Mouse (Mus musculus) stomach, postnatal 0 days (tissue): Measurements from ENCODE around the gene Rbm24. TPM values are rescaled to one million over a fixed set of nuclear protein-coding genes. Genes with fewer than 3 reads are reported as not detected.

ENCODE experiments used
- ATAC-seq: fragments of 200-750 bp; cut with Nextera tagmentation; 2 replicates; pipeline ENCODE4 v1.8.0; 2017; ENCODE audit not compliant: low FRiP score, low TSS enrichment
- DNase-seq: peaks from one replicate; pipeline ENCODE4 v3.0.0-alpha.2; 2016; ENCODE audit warnings: low spot score
- H3K27ac ChIP-seq: fragments of 300-500 bp; sonication (generic); replicated peaks from 2 replicates; pipeline ENCODE4 v1.5.1; 2014; ENCODE audit warnings: mild to moderate bottlenecking, control low read depth
- H3K27me3 ChIP-seq: fragments of 300-500 bp; sonication (generic); 2 replicates; pipeline ENCODE4 v1.6.1; 2014; ENCODE audit warnings: low read length; ENCODE audit not compliant: control insufficient read depth, insufficient read depth
- H3K36me3 ChIP-seq: fragments of 300-500 bp; sonication (generic); 2 replicates; pipeline ENCODE4 v1.6.1; 2014; ENCODE audit warnings: low read length, mixed read lengths; ENCODE audit not compliant: control insufficient read depth, insufficient read depth
- H3K4me1 ChIP-seq: fragments of 300-500 bp; sonication (generic); replicated peaks from 2 replicates; pipeline ENCODE4 v1.6.1; 2014; ENCODE audit warnings: antibody characterized with exemption; ENCODE audit not compliant: control insufficient read depth, insufficient read depth
- H3K4me2 ChIP-seq: fragments of 300-500 bp; sonication (generic); replicated peaks from 2 replicates; pipeline ENCODE4 v1.6.1; 2014; ENCODE audit warnings: low read depth, mild to moderate bottlenecking, control low read depth, moderate library complexity
- H3K4me3 ChIP-seq: fragments of 300-500 bp; sonication (generic); 2 replicates; pipeline ENCODE4 v1.5.1; 2014; ENCODE audit warnings: low read depth, low read length, control low read depth
- H3K9ac ChIP-seq: fragments of 300-500 bp; sonication (generic); 2 replicates; pipeline ENCODE4 v1.6.1; 2014; ENCODE audit warnings: mild to moderate bottlenecking, low read length, control low read depth, mixed read lengths
- H3K9me3 ChIP-seq: fragments of 300-500 bp; sonication (generic); 2 replicates; pipeline ENCODE4 v1.6.1; 2016; ENCODE audit warnings: low read length; ENCODE audit not compliant: control insufficient read depth
- CTCF ChIP-seq: IDR thresholded peaks from 2 replicates; pipeline ENCODE4 v1.5.1; 2016; ENCODE audit warnings: antibody characterized with exemption, low read depth, mild to moderate bottlenecking, moderate library complexity
- EP300 ChIP-seq: optimal IDR thresholded peaks from 2 replicates; pipeline ENCODE3; 2016; ENCODE audit warnings: antibody characterized with exemption
- WGBS: fragments of 180-500 bp; shearing (Covaris S2); extraction: QIAGEN DNeasy Blood & Tissue Kit; methylation state at CpG from one replicate; pipeline ENCODE4 v1.1.7; 2014; 5-methylcytosine and 5-hydroxymethylcytosine counted together
- polyA plus RNA-seq: library from polyadenylated mRNA; unstranded; fragments of >200 nt; fragmentation: Nextera tagmentation; extraction: Ambion mirVana; gene quantifications from 2 replicates; pipeline ENCODE4 v1.2.1, GENCODE M21; 2015

The Rbm24 gene
- polyA plus RNA-seq, result 1.2 and 1.4 TPM in 2 replicates

- WGBS, result 1% methylated on average over 27 of the region's 41 CpGs
- no peaks in the 10 kb centered on the region for H3K9me3 ChIP-seq
- H3K4me1 ChIP-seq, result no peaks in the 10 kb centered on the region
- ATAC-seq (peak; percentile 73), DNase-seq (peak; percentile 60)
- H3K9ac ChIP-seq, result peak within 1 kb of the TSS; percentile 63
- TF ChIP-seq EP300 (no peak), CTCF (peak; percentile 29; the same call in 1 of the 2 replicates)
- peak within 1 kb of the TSS; percentile 61 for H3K27ac ChIP-seq
- peak within 1 kb of the TSS; percentile 83 for H3K4me2 ChIP-seq
- H3K4me3 ChIP-seq, result peak within 1 kb of the TSS; percentile 56
- H3K36me3 ChIP-seq, result no peaks in the 10 kb centered on the region
- H3K27me3 ChIP-seq, result no peaks in the 10 kb centered on the region
Measured at GRCm38 (mm10) chr13:46418141-46418601, at the start of gene Rbm24. Gene Rbm24, plus strand, starts transcription at chr13:46418434.

DNA sequence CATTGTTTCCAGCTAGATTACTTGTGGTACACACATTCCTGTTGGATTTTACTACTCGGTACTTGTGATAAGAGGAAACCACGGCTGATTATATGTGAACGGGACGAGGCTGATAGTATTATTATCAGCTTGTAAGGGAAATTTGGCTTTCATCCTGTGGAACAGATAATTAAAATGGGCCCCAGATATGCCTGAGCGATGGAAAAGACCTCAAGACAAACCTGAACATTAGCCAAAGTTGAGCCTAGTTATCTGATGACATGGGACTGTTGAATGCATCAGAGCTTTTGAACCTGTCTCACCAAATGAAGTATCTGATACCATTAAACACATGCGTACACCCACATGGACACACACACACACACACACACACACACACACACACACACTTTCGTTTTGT is 45.4 kb upstream of the Rbm24 start:
- H3K9ac ChIP-seq, result no peak overlapping the region
- TF ChIP-seq EP300, result no peak
- TF ChIP-seq CTCF, result no peak
- no peak overlapping the region for H3K27ac ChIP-seq
- H3K36me3 ChIP-seq, result no peaks in the 10 kb centered on the region
- WGBS, result 64% methylated on average over 7 of the region's 7 CpGs
- no peaks in the 10 kb centered on the region for H3K4me1 ChIP-seq
- no peak for ATAC-seq
- no peak for DNase-seq
- no peaks in the 10 kb centered on the region for H3K9me3 ChIP-seq
- no peak overlapping the region for H3K4me3 ChIP-seq
- no peak overlapping the region for H3K4me2 ChIP-seq
- H3K27me3 ChIP-seq, result no peaks in the 10 kb centered on the region

DNA sequence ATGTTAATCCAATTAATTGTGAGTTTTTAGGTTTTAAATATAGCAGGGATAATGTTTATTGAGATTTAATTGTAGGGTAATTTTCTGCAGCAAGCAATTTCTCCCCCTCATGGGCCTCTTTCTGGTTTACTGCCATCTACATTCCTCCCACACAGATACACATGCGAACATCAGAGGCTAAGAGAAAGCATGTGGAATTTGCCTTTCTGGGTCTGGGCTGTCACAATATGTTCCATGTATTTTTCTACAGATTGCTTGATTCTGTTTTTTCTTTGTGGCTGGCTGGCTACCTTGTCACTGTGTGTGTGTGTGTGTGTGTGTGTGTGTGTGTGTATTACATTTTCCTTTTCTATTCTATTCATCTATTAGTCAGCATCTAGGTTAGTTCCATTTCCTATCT is 42.9 kb upstream of the Rbm24 start:
- DNase-seq, result no peak
- no peaks in the 10 kb centered on the region for H3K4me1 ChIP-seq
- ATAC-seq, result no peak

GRCm38 (mm10) chr13:46387396-46387795 is 30.8 kb upstream of the Rbm24 start:
- no peak for TF ChIP-seq CTCF
- no peak for TF ChIP-seq EP300
- WGBS, result 88% methylated on average over 8 of the region's 8 CpGs
- no peak overlapping the region for H3K9ac ChIP-seq
- ATAC-seq, result no peak
- no peak overlapping the region for H3K4me3 ChIP-seq
- DNase-seq, result no peak
- H3K36me3 ChIP-seq, result no peaks in the 10 kb centered on the region
- no peaks in the 10 kb centered on the region for H3K27me3 ChIP-seq
- no peaks in the 10 kb centered on the region for H3K9me3 ChIP-seq
- no peaks in the 10 kb centered on the region for H3K4me1 ChIP-seq
- no peak overlapping the region for H3K27ac ChIP-seq
- H3K4me2 ChIP-seq, result no peak overlapping the region

More for the DNA sequence above, 42.9 kb upstream of the Rbm24 start:
- H3K9ac ChIP-seq, result no peak overlapping the region
- H3K9me3 ChIP-seq, result no peaks in the 10 kb centered on the region
- H3K4me3 ChIP-seq, result no peak overlapping the region
- H3K4me2 ChIP-seq, result no peak overlapping the region
- TF ChIP-seq CTCF, result no peak
- no peak for TF ChIP-seq EP300
- H3K27ac ChIP-seq, result no peak overlapping the region
- no peaks in the 10 kb centered on the region for H3K27me3 ChIP-seq
- 71% methylated on average over 1 of the region's 1 CpGs for WGBS
- H3K36me3 ChIP-seq, result no peaks in the 10 kb centered on the region

DNA sequence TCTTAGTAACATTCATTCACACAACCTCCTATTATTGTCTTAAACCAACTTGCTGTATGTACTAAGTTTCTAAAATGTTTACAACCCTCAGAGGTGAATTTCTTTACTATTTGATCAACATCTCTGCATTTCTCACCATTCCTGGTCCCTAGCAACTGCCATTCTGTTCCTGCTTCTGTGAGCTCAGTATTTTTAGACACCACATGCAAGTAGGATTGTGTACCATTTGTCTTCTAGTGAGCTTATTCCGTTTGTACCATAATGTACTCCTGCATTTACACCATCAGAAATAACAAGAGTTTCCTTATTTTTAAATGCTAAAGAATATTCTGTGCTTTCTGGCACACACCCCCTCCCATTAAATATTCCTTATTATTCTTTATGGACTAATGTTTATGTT is 26.6 kb upstream of the Rbm24 start:
- DNase-seq (no peak), ATAC-seq (no peak)
- WGBS, result 65% methylated on average over 1 of the region's 1 CpGs
- Histone ChIP-seq H3K4me2 (no peak overlapping the region), H3K9me3 (no peaks in the 10 kb centered on the region), H3K9ac (no peak overlapping the region), H3K4me3 (no peak overlapping the region), H3K4me1 (no peaks in the 10 kb centered on the region), H3K27ac (no peak overlapping the region), H3K36me3 (no peaks in the 10 kb centered on the region), H3K27me3 (no peaks in the 10 kb centered on the region)
- TF ChIP-seq CTCF (no peak), EP300 (no peak)

GRCm38 (mm10) chr13:46392893-46393292 is 25.3 kb upstream of the Rbm24 start:
- H3K27ac ChIP-seq, result no peak overlapping the region
- WGBS, result 66% methylated on average over 4 of the region's 4 CpGs
- H3K4me2 ChIP-seq, result no peak overlapping the region
- no peaks in the 10 kb centered on the region for H3K27me3 ChIP-seq
- no peak overlapping the region for H3K4me3 ChIP-seq
- H3K9ac ChIP-seq, result no peak overlapping the region
- DNase-seq (no peak), ATAC-seq (no peak)
- H3K36me3 ChIP-seq, result no peaks in the 10 kb centered on the region
- H3K9me3 ChIP-seq, result no peaks in the 10 kb centered on the region
- no peak for TF ChIP-seq CTCF
- TF ChIP-seq EP300, result no peak
- no peaks in the 10 kb centered on the region for H3K4me1 ChIP-seq
